Mouse (Mus musculus) olfactory bulb, adult 2 months (tissue): ENCODE measurements around the gene Lrmda.

Experiments used
- CTCF ChIP-seq: fragments of 200-500 bp; IDR thresholded peaks from 2 replicates; pipeline ENCODE4 v1.5.1; 2012; ENCODE audit warnings: low read depth, mild to moderate bottlenecking, low read length, moderate library complexity; ENCODE audit not compliant: insufficient read depth
- POLR2A ChIP-seq: fragments of 200-500 bp; IDR thresholded peaks from 2 replicates; pipeline ENCODE4 v1.6.1; 2012; ENCODE audit warnings: mild to moderate bottlenecking, low read depth, low read length, moderate library complexity; ENCODE audit not compliant: insufficient read depth

DNA sequence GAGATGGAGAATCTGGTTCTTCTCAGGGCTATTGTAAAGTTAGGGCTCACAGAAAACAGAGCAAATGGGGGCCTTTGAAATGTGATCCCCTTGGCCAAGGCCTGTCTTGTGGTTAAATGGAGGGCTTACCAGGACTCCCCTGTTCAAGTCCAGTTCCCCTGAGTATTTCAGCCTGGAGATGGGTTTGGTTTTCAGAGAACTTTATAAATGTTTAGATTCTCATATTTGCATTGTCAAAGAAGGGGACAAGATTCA is 490.9 kb downstream of the Lrmda start:
- TF ChIP-seq CTCF (no peak), POLR2A (no peak)
